Mouse (Mus musculus): Measurements from ENCODE around the gene Bcorl1. TPM values are rescaled to one million over a fixed set of nuclear protein-coding genes. Genes with fewer than 3 reads are reported as not detected.
"Not testable (repeated sequence)": the region's sequence is repeated elsewhere in the genome, so short reads cannot be mapped to it uniquely, and the experiment has no call there.

Gene Bcorl1
- polyA plus RNA-seq, 1 experiment from 2014 or later = 10.1 TPM

DNA sequence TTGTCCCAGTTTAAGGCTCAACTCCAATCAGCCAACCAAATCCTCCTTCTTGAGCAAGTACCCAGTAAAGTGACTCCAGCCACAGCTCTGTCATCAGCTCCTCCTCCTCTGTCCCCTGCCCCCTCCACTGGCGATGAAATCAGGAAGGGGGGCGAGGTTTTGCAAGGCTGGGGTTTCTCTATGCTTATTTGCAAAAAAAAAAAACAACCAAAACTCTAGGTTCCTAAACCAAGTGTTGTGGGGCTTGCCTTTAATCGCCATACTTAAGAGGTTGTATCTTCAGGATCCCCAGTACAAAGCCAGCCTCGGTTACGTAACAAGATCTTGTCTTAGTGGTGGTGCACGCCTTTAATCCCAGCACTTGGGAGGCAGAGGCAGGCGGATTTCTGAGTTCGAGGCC is 87.5 kb downstream of the Bcorl1 start:
- Histone ChIP-seq H3K27ac (ENCODE audit: low read depth, low read length) (no peak overlapping the region), H3K4me1 (ENCODE audit: control insufficient read depth, insufficient read depth, low read length) (peaks cover 14% of the 10 kb centered on the region; the same call in 1 of the 2 replicates), H3K4me2 (replicated peaks; ENCODE audit: low read depth, low read length) (no peak overlapping the region), H3K9ac (ENCODE audit: low read depth, low read length) (no peak overlapping the region), H3K4me3 (ENCODE audit: low read length) (no peak overlapping the region), H3K27me3 (ENCODE audit: control insufficient read depth, insufficient read depth, low read length) (no peaks in the 10 kb centered on the region), H3K9me3 (ENCODE audit: control insufficient read depth, low read length) (no peaks in the 10 kb centered on the region), H3K36me3 (ENCODE audit: control insufficient read depth, insufficient read depth, low read length) (no peaks in the 10 kb centered on the region)
- no peak for ATAC-seq (ENCODE audit: low FRiP score, low TSS enrichment)
- 79% methylated on average over 8 of the region's 8 CpGs for WGBS

DNA sequence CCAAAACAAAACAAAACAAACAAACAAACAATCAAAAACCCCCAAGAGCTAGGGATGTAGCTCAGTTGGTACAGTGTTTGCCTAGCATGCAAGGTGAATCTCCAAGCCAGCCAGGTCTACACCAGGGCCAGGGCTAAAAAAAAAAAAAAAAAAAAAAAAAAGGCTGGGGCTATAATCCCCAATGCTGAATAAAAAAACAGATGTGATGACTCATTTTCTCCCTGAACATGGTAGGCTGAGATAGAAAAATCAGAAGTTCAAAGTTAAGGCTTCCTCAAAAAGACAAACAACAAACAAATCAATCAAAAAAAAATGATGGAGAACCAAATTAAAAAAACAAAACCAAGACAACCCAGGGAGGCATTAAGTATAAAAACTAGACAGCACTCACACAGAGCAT is 87.9 kb downstream of the Bcorl1 start:
- ATAC-seq (ENCODE audit: low FRiP score, low TSS enrichment) = no peak
- no peak overlapping the region for H3K4me3 ChIP-seq (ENCODE audit: low read length)
- H3K4me1 ChIP-seq (ENCODE audit: control insufficient read depth, insufficient read depth, low read length) = peaks cover 14% of the 10 kb centered on the region; the same call in 1 of the 2 replicates
- no peaks in the 10 kb centered on the region for H3K27me3 ChIP-seq (ENCODE audit: control insufficient read depth, insufficient read depth, low read length)
- H3K9ac ChIP-seq (ENCODE audit: low read depth, low read length) = no peak overlapping the region
- H3K9me3 ChIP-seq (ENCODE audit: control insufficient read depth, low read length) = no peaks in the 10 kb centered on the region
- no peak overlapping the region for H3K4me2 ChIP-seq (replicated peaks; ENCODE audit: low read depth, low read length)
- H3K27ac ChIP-seq (ENCODE audit: low read depth, low read length) = no peak overlapping the region
- no peaks in the 10 kb centered on the region for H3K36me3 ChIP-seq (ENCODE audit: control insufficient read depth, insufficient read depth, low read length)

DNA sequence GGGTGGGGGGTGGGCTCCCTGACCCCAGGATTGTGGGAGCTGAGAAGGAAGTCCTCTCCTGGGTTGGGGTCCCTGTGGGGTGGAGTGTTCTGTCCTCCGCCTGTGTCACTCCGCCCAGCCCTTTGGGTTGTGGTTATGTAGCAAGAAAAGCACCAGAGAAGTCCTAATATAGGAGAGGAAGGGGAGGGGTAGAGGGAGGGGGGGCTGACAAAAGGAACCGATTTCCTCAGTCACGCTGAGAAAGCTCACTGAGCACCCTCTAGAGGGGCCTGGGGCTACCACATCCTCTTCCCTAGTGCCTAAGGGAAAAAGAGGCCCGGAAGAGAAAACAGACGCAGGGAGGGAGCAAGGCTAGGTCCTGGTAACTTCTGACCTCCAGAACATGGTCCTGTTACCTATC is 88.4 kb downstream of the Bcorl1 start:
- Histone ChIP-seq H3K27ac (ENCODE audit: low read depth, low read length) (no peak overlapping the region), H3K4me1 (ENCODE audit: control insufficient read depth, insufficient read depth, low read length) (peaks cover 14% of the 10 kb centered on the region; the same call in 1 of the 2 replicates), H3K27me3 (ENCODE audit: control insufficient read depth, insufficient read depth, low read length) (no peaks in the 10 kb centered on the region), H3K9me3 (ENCODE audit: control insufficient read depth, low read length) (no peaks in the 10 kb centered on the region), H3K36me3 (ENCODE audit: control insufficient read depth, insufficient read depth, low read length) (no peaks in the 10 kb centered on the region), H3K4me2 (replicated peaks; ENCODE audit: low read depth, low read length) (no peak overlapping the region), H3K4me3 (ENCODE audit: low read length) (no peak overlapping the region), H3K9ac (ENCODE audit: low read depth, low read length) (no peak overlapping the region)
- WGBS = 39% methylated on average over 6 of the region's 6 CpGs
- no peak; the same call in 1 of the 2 replicates for ATAC-seq (ENCODE audit: low FRiP score, low TSS enrichment)

DNA sequence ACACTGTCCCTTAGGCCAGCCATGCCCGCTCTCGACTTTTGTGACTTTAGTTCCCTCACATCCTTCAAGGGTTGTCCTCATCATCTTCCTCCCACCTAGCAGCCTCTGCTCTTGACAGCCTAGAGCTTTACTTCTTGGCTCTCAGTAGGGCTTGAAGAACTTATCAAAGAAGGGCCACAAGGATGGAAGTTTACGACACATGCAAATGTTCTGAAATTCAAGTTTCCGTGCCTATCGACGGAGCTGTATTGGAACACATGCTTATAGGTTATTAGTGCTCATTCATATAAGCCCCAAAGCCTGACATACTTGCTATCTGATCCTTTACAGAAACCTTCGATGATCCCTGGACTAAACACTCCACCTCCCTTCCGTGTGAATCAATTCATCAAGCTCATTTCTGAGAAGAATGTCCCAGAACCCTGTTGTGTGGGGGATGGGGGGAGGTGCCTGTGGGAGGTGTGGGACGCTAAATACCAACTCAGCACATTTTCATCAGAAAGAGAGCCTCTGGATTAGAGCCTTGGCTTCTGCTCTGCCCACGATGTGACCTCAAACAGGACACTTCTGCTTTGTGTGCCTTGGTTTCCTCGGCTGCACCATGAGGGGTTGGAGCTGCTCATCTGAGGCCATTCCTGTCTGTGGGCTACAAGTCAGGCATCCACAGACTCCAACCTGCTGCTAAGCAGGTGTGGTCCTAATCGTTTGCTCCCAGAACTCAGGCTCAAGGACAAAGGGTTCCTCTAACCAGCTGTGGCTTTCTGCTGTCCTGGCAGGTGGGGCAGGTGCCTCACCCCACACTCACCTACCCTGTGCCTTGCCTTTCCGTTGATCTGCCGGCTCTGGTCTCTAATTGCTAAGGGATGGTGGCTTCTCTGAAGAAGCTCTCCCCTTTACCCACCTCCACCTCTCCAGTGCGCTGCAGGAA is 91.7 kb downstream of the Bcorl1 start:
- Histone ChIP-seq H3K9me3 (ENCODE audit: control insufficient read depth, low read length) (no peaks in the 10 kb centered on the region), H3K4me3 (ENCODE audit: low read length) (no peak overlapping the region), H3K4me2 (replicated peaks; ENCODE audit: low read depth, low read length) (no peak overlapping the region), H3K9ac (ENCODE audit: low read depth, low read length) (no peak overlapping the region), H3K27me3 (ENCODE audit: control insufficient read depth, insufficient read depth, low read length) (no peaks in the 10 kb centered on the region), H3K27ac (ENCODE audit: low read depth, low read length) (no peak overlapping the region), H3K4me1 (ENCODE audit: control insufficient read depth, insufficient read depth, low read length) (peaks cover 7% of the 10 kb centered on the region; the same call in 1 of the 2 replicates), H3K36me3 (ENCODE audit: control insufficient read depth, insufficient read depth, low read length) (no peaks in the 10 kb centered on the region)
- WGBS = 62% methylated on average over 15 of the region's 15 CpGs
- ATAC-seq (ENCODE audit: low FRiP score, low TSS enrichment) = no peak

DNA sequence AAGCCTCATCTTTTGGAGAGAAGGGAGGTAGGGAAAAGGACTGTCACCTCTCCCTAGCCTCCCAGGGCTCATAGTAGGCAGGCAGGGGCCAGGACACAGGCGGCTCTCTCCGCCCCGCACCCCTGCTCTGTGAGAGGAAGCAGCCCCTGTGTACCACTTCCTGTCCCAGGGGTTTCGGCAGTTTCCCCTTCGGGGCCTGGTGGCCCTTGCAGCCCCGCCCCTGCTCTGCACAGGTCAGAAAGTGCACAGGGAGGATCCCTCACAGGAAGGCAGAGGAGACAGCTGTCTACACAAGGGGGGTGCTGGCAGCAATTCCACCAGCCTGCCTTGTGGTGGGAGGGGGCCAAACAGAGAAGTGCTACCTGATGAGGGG is 92.4 kb downstream of the Bcorl1 start:
- Histone ChIP-seq H3K4me3 (ENCODE audit: low read length) (no peak overlapping the region), H3K36me3 (ENCODE audit: control insufficient read depth, insufficient read depth, low read length) (no peaks in the 10 kb centered on the region), H3K9ac (ENCODE audit: low read depth, low read length) (no peak overlapping the region), H3K27me3 (ENCODE audit: control insufficient read depth, insufficient read depth, low read length) (no peaks in the 10 kb centered on the region), H3K27ac (ENCODE audit: low read depth, low read length) (no peak overlapping the region), H3K4me2 (replicated peaks; ENCODE audit: low read depth, low read length) (no peak overlapping the region; the same call in 1 of the 2 replicates), H3K9me3 (ENCODE audit: control insufficient read depth, low read length) (no peaks in the 10 kb centered on the region), H3K4me1 (ENCODE audit: control insufficient read depth, insufficient read depth, low read length) (peaks cover 7% of the 10 kb centered on the region; the same call in 1 of the 2 replicates)
- peak; percentile 78 for ATAC-seq (ENCODE audit: low FRiP score, low TSS enrichment)
- 44% methylated on average over 6 of the region's 6 CpGs for WGBS

DNA sequence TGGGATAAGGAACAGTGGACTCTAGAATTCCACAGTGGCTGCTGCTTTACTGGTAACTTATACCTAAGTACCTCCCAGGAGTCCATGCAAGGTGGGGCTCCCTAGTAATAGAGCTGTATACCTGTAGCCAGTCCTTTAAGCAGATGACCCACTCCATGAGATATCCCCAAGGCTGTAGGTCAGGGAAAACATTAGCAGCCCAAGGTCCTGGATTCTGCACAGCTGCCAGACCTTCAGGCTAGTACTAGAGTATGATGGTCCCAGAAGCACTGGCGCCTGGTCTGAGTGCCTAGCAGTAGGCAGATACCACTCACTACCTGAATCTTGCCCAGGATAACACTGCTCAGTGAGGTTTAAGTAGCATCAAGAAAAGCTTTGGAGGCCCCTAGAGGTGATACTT is 93.1 kb downstream of the Bcorl1 start:
- Histone ChIP-seq H3K9ac (ENCODE audit: low read depth, low read length) (no peak overlapping the region), H3K4me3 (ENCODE audit: low read length) (no peak overlapping the region), H3K36me3 (ENCODE audit: control insufficient read depth, insufficient read depth, low read length) (no peaks in the 10 kb centered on the region), H3K27ac (ENCODE audit: low read depth, low read length) (no peak overlapping the region), H3K4me1 (ENCODE audit: control insufficient read depth, insufficient read depth, low read length) (peaks cover 12% of the 10 kb centered on the region; the same call in 1 of the 2 replicates), H3K9me3 (ENCODE audit: control insufficient read depth, low read length) (no peaks in the 10 kb centered on the region), H3K27me3 (ENCODE audit: control insufficient read depth, insufficient read depth, low read length) (no peaks in the 10 kb centered on the region), H3K4me2 (replicated peaks; ENCODE audit: low read depth, low read length) (no peak overlapping the region)
- 79% methylated on average over 1 of the region's 1 CpGs for WGBS
- no peak for ATAC-seq (ENCODE audit: low FRiP score, low TSS enrichment)

DNA sequence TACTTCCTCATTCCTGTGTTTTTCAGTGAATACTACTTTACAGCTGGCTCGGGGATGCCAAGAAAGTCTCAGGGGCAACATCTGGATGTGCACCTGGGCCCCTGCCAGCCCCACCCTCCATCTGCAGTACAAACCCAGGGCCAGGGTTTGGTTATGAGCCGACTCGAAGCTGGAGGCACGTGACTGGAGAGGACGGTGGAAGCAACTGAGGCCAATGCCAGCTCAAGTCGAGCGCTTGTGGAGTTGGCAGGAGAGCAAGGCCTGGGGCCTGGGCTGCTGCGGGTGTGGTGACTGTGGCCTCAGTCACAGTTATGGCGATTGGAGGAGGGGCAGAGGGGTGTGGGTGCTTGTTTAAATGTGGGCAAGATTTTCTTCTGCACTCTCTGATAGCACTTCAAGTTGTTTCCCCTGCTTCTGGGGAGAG is 94.3 kb downstream of the Bcorl1 start:
- WGBS = 75% methylated on average over 9 of the region's 9 CpGs
- Histone ChIP-seq H3K27ac (ENCODE audit: low read depth, low read length) (no peak overlapping the region), H3K4me2 (replicated peaks; ENCODE audit: low read depth, low read length) (no peak overlapping the region), H3K36me3 (ENCODE audit: control insufficient read depth, insufficient read depth, low read length) (no peaks in the 10 kb centered on the region), H3K9ac (ENCODE audit: low read depth, low read length) (no peak overlapping the region), H3K27me3 (ENCODE audit: control insufficient read depth, insufficient read depth, low read length) (no peaks in the 10 kb centered on the region), H3K4me1 (ENCODE audit: control insufficient read depth, insufficient read depth, low read length) (peaks cover 13% of the 10 kb centered on the region; the same call in 1 of the 2 replicates), H3K9me3 (ENCODE audit: control insufficient read depth, low read length) (no peaks in the 10 kb centered on the region), H3K4me3 (ENCODE audit: low read length) (no peak overlapping the region)
- no peak for ATAC-seq (ENCODE audit: low FRiP score, low TSS enrichment)

DNA sequence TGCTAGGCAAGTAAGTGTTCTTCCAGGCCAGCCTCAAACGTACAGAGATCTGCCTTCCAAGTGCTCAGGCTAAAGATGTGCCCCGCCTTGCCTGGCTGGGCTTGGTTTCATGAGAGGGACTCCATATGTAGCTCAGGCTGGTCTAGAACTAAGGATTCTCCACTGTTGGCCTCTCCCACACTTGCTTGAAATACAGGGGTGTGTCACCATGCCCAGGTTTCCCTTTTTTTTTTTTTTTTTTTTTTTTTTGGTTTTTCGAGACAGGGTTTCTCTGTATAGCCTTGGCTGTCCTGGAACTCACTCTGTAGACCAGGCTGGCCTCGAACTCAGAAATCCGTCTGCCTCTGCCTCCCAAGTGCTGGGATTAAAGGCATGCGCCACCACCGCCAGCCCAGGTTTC is 94.9 kb downstream of the Bcorl1 start:
- not testable (repeated sequence) for H3K36me3 ChIP-seq (ENCODE audit: control insufficient read depth, insufficient read depth, low read length); H3K9me3 ChIP-seq (ENCODE audit: control insufficient read depth, low read length); H3K4me2 ChIP-seq (replicated peaks; ENCODE audit: low read depth, low read length); H3K27ac ChIP-seq (ENCODE audit: low read depth, low read length); ATAC-seq (ENCODE audit: low FRiP score, low TSS enrichment); H3K27me3 ChIP-seq (ENCODE audit: control insufficient read depth, insufficient read depth, low read length); H3K4me3 ChIP-seq (ENCODE audit: low read length); H3K9ac ChIP-seq (ENCODE audit: low read depth, low read length)
- 88% methylated on average over 5 of the region's 7 CpGs for WGBS
- peaks cover 13% of the 10 kb centered on the region; the same call in 1 of the 2 replicates for H3K4me1 ChIP-seq (ENCODE audit: control insufficient read depth, insufficient read depth, low read length)

DNA sequence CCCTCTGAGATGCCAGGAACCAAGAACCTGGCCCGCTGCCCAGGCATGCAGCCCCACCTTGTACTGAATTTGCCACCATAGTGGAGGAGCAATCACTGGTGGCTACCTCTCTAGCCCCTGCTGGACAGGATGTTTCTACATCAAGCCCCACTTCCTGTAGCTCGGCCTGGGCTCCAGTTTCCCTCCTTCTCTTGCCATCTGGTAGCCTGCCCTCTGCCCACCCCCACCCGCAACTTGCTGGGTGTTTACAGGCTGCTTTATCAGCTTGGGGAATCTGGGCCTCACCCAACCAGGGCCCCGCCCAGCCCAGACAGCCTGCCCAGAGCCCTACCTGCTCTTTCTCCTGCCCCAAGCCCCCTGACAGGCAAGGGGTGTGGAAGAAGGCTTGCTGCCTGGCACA is 97.9 kb downstream of the Bcorl1 start:
- H3K27ac ChIP-seq (ENCODE audit: low read depth, low read length) = no peak overlapping the region
- no peaks in the 10 kb centered on the region for H3K9me3 ChIP-seq (ENCODE audit: control insufficient read depth, low read length)
- H3K4me3 ChIP-seq (ENCODE audit: low read length) = no peak overlapping the region
- no peak; the same call in 1 of the 2 replicates for ATAC-seq (ENCODE audit: low FRiP score, low TSS enrichment)
- 67% methylated on average over 4 of the region's 4 CpGs for WGBS
- H3K36me3 ChIP-seq (ENCODE audit: control insufficient read depth, insufficient read depth, low read length) = no peaks in the 10 kb centered on the region
- H3K27me3 ChIP-seq (ENCODE audit: control insufficient read depth, insufficient read depth, low read length) = no peaks in the 10 kb centered on the region
- H3K4me1 ChIP-seq (ENCODE audit: control insufficient read depth, insufficient read depth, low read length) = peaks cover 6% of the 10 kb centered on the region; the same call in 1 of the 2 replicates
- no peak overlapping the region for H3K9ac ChIP-seq (ENCODE audit: low read depth, low read length)
- no peak overlapping the region for H3K4me2 ChIP-seq (replicated peaks; ENCODE audit: low read depth, low read length)

Measured in kidney, embryonic 14.5 days (tissue).